In the genomic region with DNA sequence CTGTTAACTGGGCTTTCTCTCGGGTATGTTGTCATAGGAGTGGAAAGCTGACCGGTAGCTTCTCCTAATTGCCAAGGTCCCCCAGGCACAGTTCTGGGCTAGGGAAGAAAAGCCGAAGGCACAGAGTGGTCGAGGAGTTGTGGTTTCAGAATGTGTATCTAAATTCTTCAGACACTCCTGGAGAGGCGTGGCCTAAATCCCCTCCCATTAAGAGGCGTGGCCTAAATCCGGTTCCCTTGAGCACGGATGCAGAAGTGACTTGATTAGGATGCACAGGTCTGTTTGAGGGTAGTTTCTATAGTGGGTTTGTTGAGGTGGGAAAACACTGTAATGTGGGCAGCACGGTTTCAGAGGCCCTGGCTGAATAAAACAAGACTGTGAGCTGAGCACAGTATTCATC, we compare ENCODE assay signal across 17 mouse cellular contexts.
A peak's percentile ranks its signal among the peaks of the same experiment; 100 is the strongest.
DNase-seq lines count a peak whose midpoint lies in the region; ATAC-seq lines count a peak whose summit lies in the region.
"Had no signal": no experiment of that assay in that cellular context is flagged by ENCODE, and none has a peak within 500 bp of the region (broad histone marks: within the 10 kb centered on the region; RNA-seq: fewer than 3 reads in every experiment).

No protein-coding gene starts in this region.

- no peak overlapping the region for H3K4me2 ChIP-seq in intestine, embryonic 15.5 days (replicated peaks)
- H3K4me2 ChIP-seq in midbrain, embryonic 15.5 days: no peak overlapping the region
- no peak overlapping the region for H3K4me2 ChIP-seq in neural tube, embryonic 15.5 days
- H3K4me2 ChIP-seq: embryonic facial prominence, embryonic 12.5 days; forebrain, embryonic 15.5 days; lung, embryonic 15.5 days had no signal

- H3K4me3 ChIP-seq in intestine, embryonic 15.5 days (replicated peaks): no peak overlapping the region
- H3K4me3 ChIP-seq in midbrain, embryonic 15.5 days: no peak overlapping the region
- H3K4me3 ChIP-seq in neural tube, embryonic 15.5 days (replicated peaks): no peak overlapping the region
- H3K4me3 ChIP-seq: embryonic facial prominence, embryonic 12.5 days; forebrain, embryonic 15.5 days; lung, embryonic 15.5 days had no signal

- no peak overlapping the region for H3K27ac ChIP-seq in intestine, embryonic 15.5 days
- no peak overlapping the region for H3K27ac ChIP-seq in midbrain, embryonic 15.5 days
- H3K27ac ChIP-seq in neural tube, embryonic 15.5 days (replicated peaks): no peak overlapping the region
- H3K27ac ChIP-seq: embryonic facial prominence, embryonic 12.5 days; forebrain, embryonic 15.5 days; lung, embryonic 15.5 days; stomach, postnatal 0 days had no signal

- no peaks in the 10 kb centered on the region for H3K9me3 ChIP-seq in intestine, embryonic 15.5 days
- no peaks in the 10 kb centered on the region for H3K9me3 ChIP-seq in midbrain, embryonic 15.5 days
- H3K9me3 ChIP-seq in neural tube, embryonic 15.5 days (replicated peaks): no peaks in the 10 kb centered on the region
- H3K9me3 ChIP-seq: embryonic facial prominence, embryonic 12.5 days; forebrain, embryonic 15.5 days; G1E; lung, embryonic 15.5 days had no signal

- H3K27me3 ChIP-seq in intestine, embryonic 15.5 days (replicated peaks): 0 out of 2 replicates have a peak, but pooled peaks cover 5% of the 10 kb centered on the region
- no peaks in the 10 kb centered on the region for H3K27me3 ChIP-seq in midbrain, embryonic 15.5 days (replicated peaks)
- H3K27me3 ChIP-seq in neural tube, embryonic 15.5 days (replicated peaks): no peaks in the 10 kb centered on the region
- H3K27me3 ChIP-seq: embryonic facial prominence, embryonic 12.5 days; forebrain, embryonic 15.5 days; lung, embryonic 15.5 days had no signal

- peak; percentile 10 to 17 for DNase-seq in kidney, postnatal 4 days
- DNase-seq in kidney, postnatal 14 days: no peak
- DNase-seq in thymus, postnatal 4 days: peak; percentile 37
- DNase-seq in thymus, postnatal 10 days (ENCODE audit: low spot score in 2 of 2): no peak
- DNase-seq: adrenal gland, adult 2 months; heart, adult 18-20 months; left cerebral cortex, postnatal 4 days had no signal

- peak; percentile 33; the same call in 1 of the 2 replicates for ATAC-seq in megakaryocyte, adult 5-6 weeks (ENCODE audit: poor library complexity, severe bottlenecking)
- no peak for ATAC-seq in intestine, embryonic 15.5 days
- ATAC-seq in midbrain, embryonic 15.5 days (replicated peaks): no peak
- no peak for ATAC-seq in neural tube, embryonic 15.5 days (ENCODE audit: low FRiP score)
- ATAC-seq: intestine, embryonic 16.5 days had no signal

- H3K36me3 ChIP-seq in intestine, embryonic 15.5 days: no peaks in the 10 kb centered on the region
- H3K36me3 ChIP-seq in midbrain, embryonic 15.5 days (replicated peaks): no peaks in the 10 kb centered on the region
- H3K36me3 ChIP-seq in neural tube, embryonic 15.5 days: no peaks in the 10 kb centered on the region
- H3K36me3 ChIP-seq: embryonic facial prominence, embryonic 12.5 days; forebrain, embryonic 15.5 days; G1E; lung, embryonic 15.5 days had no signal

- no peak overlapping the region for H3K9ac ChIP-seq in intestine, embryonic 15.5 days
- H3K9ac ChIP-seq in midbrain, embryonic 15.5 days: no peak overlapping the region
- no peak overlapping the region for H3K9ac ChIP-seq in neural tube, embryonic 15.5 days (replicated peaks)
- H3K9ac ChIP-seq: embryonic facial prominence, embryonic 12.5 days; forebrain, embryonic 15.5 days; lung, embryonic 15.5 days had no signal

- 52% methylated on average over 9 of the region's 9 CpGs for WGBS in intestine, embryonic 15.5 days
- 64% methylated on average over 9 of the region's 9 CpGs for WGBS in midbrain, embryonic 15.5 days
- WGBS in neural tube, embryonic 15.5 days: 64% methylated on average over 9 of the region's 9 CpGs

- H3K4me1 ChIP-seq in intestine, embryonic 15.5 days (replicated peaks): no peaks in the 10 kb centered on the region
- H3K4me1 ChIP-seq in midbrain, embryonic 15.5 days: no peaks in the 10 kb centered on the region
- no peaks in the 10 kb centered on the region for H3K4me1 ChIP-seq in neural tube, embryonic 15.5 days
- H3K4me1 ChIP-seq: embryonic facial prominence, embryonic 12.5 days; forebrain, embryonic 15.5 days; lung, embryonic 15.5 days had no signal

Comparison
In these comparisons a context has a peak if more than half of its experiments do, and no peak if none do; other contexts are left out.
1. DNase-seq: peak in kidney, postnatal 4 days (2 of 2) and thymus, postnatal 4 days (single experiment); none in kidney, postnatal 14 days (single experiment) and thymus, postnatal 10 days (0 of 2).